ENCODE assay signal across 7 mouse cellular contexts in genomic region chr11:69266253-69266652, GRCm38 (mm10). TPM values are rescaled to one million over a fixed set of nuclear protein-coding genes. Genes with fewer than 3 reads are reported as not detected.
A peak's percentile ranks its signal among the peaks of the same experiment; 100 is the strongest.
DNase-seq lines count a peak whose midpoint lies in the region; ATAC-seq and TF ChIP-seq lines count a peak whose summit lies in the region.

No protein-coding gene starts in this region.

- H3K9ac ChIP-seq in embryonic facial prominence, embryonic 12.5 days, result no peak overlapping the region
- 0 out of 2 replicates have a peak overlapping the region, but pooled peaks have one; percentile 8 for H3K9ac ChIP-seq in heart, embryonic 15.5 days

- no peak overlapping the region for H3K27ac ChIP-seq in embryonic facial prominence, embryonic 12.5 days
- H3K27ac ChIP-seq in heart, embryonic 15.5 days, result peak overlapping the region; percentile 82

- H3K9me3 ChIP-seq in embryonic facial prominence, embryonic 12.5 days, result no peaks in the 10 kb centered on the region
- H3K9me3 ChIP-seq in heart, embryonic 15.5 days (replicated peaks), result no peaks in the 10 kb centered on the region

- H3ac ChIP-seq in myocyte (ENCODE audit: control insufficient read depth, insufficient read length), result no peak overlapping the region

- H3K36me3 ChIP-seq in embryonic facial prominence, embryonic 12.5 days, result no peaks in the 10 kb centered on the region
- no peaks in the 10 kb centered on the region for H3K36me3 ChIP-seq in heart, embryonic 15.5 days
- no peaks in the 10 kb centered on the region for H3K36me3 ChIP-seq in myocyte (ENCODE audit: control insufficient read depth, insufficient read depth)

- peak overlapping the region; percentile 31 for H3K4me2 ChIP-seq in embryonic facial prominence, embryonic 12.5 days (replicated peaks)
- peak overlapping the region; percentile 61 for H3K4me2 ChIP-seq in heart, embryonic 15.5 days
- peak overlapping the region; percentile 25 for H3K4me2 ChIP-seq in myocyte (ENCODE audit: low read depth)

- no peaks in the 10 kb centered on the region for H3K27me3 ChIP-seq in embryonic facial prominence, embryonic 12.5 days
- H3K27me3 ChIP-seq in heart, embryonic 15.5 days, result 0 out of 2 replicates have a peak, but pooled peaks cover 7% of the 10 kb centered on the region
- no peaks in the 10 kb centered on the region for H3K27me3 ChIP-seq in myocyte (ENCODE audit: control insufficient read depth, insufficient read depth, insufficient read length)

- peak; percentile 65 to 73 for DNase-seq in B cell, adult 2 months
- DNase-seq in ES-CJ7 (ENCODE audit: low read depth, low spot score), result peak; percentile 56
- peak; percentile 56 to 77 for DNase-seq in layer of hippocampus, postnatal 14 days (ENCODE audit: low spot score in 2 of 2)
- DNase-seq in thymus, postnatal 36 days, result peak; percentile 82 to 89

- TF ChIP-seq POLR2A in myocyte (IDR thresholded peaks at IDR 0.05; ENCODE audit: insufficient read length, low read depth), result no peak

- H3K4me3 ChIP-seq in embryonic facial prominence, embryonic 12.5 days, result no peak overlapping the region
- H3K4me3 ChIP-seq in heart, embryonic 15.5 days, result peak overlapping the region; percentile 33
- no peak overlapping the region for H3K4me3 ChIP-seq in myocyte

- 22% methylated on average over 10 of the region's 10 CpGs for WGBS in embryonic facial prominence, embryonic 12.5 days
- 9% methylated on average over 10 of the region's 10 CpGs for WGBS in heart, embryonic 15.5 days

- ATAC-seq in embryonic facial prominence, embryonic 12.5 days (ENCODE audit: insufficient number of reproducible peaks, insufficient read depth, low FRiP score, low TSS enrichment), result no peak
- peak; percentile 88 for ATAC-seq in heart, embryonic 15.5 days (replicated peaks; ENCODE audit: insufficient number of reproducible peaks, insufficient read depth, low FRiP score, low read depth)

- H3K4me1 ChIP-seq in embryonic facial prominence, embryonic 12.5 days, result peaks cover 17% of the 10 kb centered on the region; the same call in 1 of the 2 replicates
- H3K4me1 ChIP-seq in heart, embryonic 15.5 days (replicated peaks), result peaks cover 15% of the 10 kb centered on the region

- H3K79me2 ChIP-seq in myocyte (ENCODE audit: control insufficient read depth, insufficient read depth), result no peaks in the 10 kb centered on the region

TF ChIP-seq in myocyte, 11 proteins besides CTCF, POLR2A, EP300 and RAD21:
- TF ChIP-seq TCF3 (IDR thresholded peaks at IDR 0.05; ENCODE audit: insufficient read length, low read depth), result no peak
- no peak for TF ChIP-seq MAX (IDR thresholded peaks at IDR 0.05; ENCODE audit: low read depth)
- peak; percentile 53 for TF ChIP-seq USF1 (IDR thresholded peaks at IDR 0.05; ENCODE audit: low read depth)

RNA-seq across cellular contexts. Expression of gene Gucy2e, which starts 29.4 kb away (rescaled TPM):
- 0.10 and 0.17 TPM in 2 replicates for polyA plus RNA-seq in embryonic facial prominence, embryonic 12.5 days (2016; fragmentation: Nextera tagmentation; extraction: Ambion mirVana)
- polyA plus RNA-seq in heart, embryonic 15.5 days (2015; fragmentation: Nextera tagmentation; extraction: Ambion mirVana), result 0.08 and 0.13 TPM in 2 replicates
- 1 to 10 TPM; 1.0 to 1.1 TPM for total RNA-seq in layer of hippocampus, postnatal 14 days (2021)
- not detected for polyA plus RNA-seq in myocyte (2012; fragmentation: generic; extraction: Trizol)

RNA-seq across cellular contexts. Expression of gene Cntrob, which starts 57.3 kb away (rescaled TPM):
- polyA plus RNA-seq in embryonic facial prominence, embryonic 12.5 days (2016; fragmentation: Nextera tagmentation; extraction: Ambion mirVana), result 31.2 and 34.1 TPM in 2 replicates
- 12.7 and 17.2 TPM in 2 replicates for polyA plus RNA-seq in heart, embryonic 15.5 days (2015; fragmentation: Nextera tagmentation; extraction: Ambion mirVana)
- 10 to 100 TPM; 15.3 to 16.9 TPM for total RNA-seq in layer of hippocampus, postnatal 14 days (2021)
- polyA plus RNA-seq in myocyte (2012; fragmentation: generic; extraction: Trizol), result 10.3 TPM

RNA-seq across cellular contexts. Expression of gene Trappc1, which starts 57.5 kb away (rescaled TPM):
- 164 and 173 TPM in 2 replicates for polyA plus RNA-seq in embryonic facial prominence, embryonic 12.5 days (2016; fragmentation: Nextera tagmentation; extraction: Ambion mirVana)
- 163 and 164 TPM in 2 replicates for polyA plus RNA-seq in heart, embryonic 15.5 days (2015; fragmentation: Nextera tagmentation; extraction: Ambion mirVana)
- total RNA-seq in layer of hippocampus, postnatal 14 days (2021), result 10 to 100 TPM; 65.5 to 79.1 TPM
- 116 TPM for polyA plus RNA-seq in myocyte (2012; fragmentation: generic; extraction: Trizol)

RNA-seq across cellular contexts. Expression of gene Kcnab3, which starts 59.8 kb away (rescaled TPM):
- polyA plus RNA-seq in embryonic facial prominence, embryonic 12.5 days (2016; fragmentation: Nextera tagmentation; extraction: Ambion mirVana), result 2.2 and 2.4 TPM in 2 replicates
- 0.77 and 1.1 TPM in 2 replicates for polyA plus RNA-seq in heart, embryonic 15.5 days (2015; fragmentation: Nextera tagmentation; extraction: Ambion mirVana)
- 10 to 100 TPM; 15.2 to 18.6 TPM for total RNA-seq in layer of hippocampus, postnatal 14 days (2021)
- polyA plus RNA-seq in myocyte (2012; fragmentation: generic; extraction: Trizol), result 2.0 TPM
